Mouse (Mus musculus): ENCODE data around the gene Itsn1. TPM values are rescaled to one million over a fixed set of nuclear protein-coding genes. Genes with fewer than 3 reads are reported as not detected.
A peak's percentile ranks its signal among the peaks of the same experiment; 100 is the strongest.

Gene Itsn1
- polyA plus RNA-seq, 2 experiments = 31.4 to 46.8 TPM

- Histone ChIP-seq H3K9me3 (ENCODE audit: control insufficient read depth, low read length) (no peaks in the 10 kb centered on the region), H3K27me3 (ENCODE audit: control insufficient read depth, insufficient read depth, low read length) (no peaks in the 10 kb centered on the region), H3K36me3 (replicated peaks; ENCODE audit: control insufficient read depth, insufficient read depth, low read depth) (no peaks in the 10 kb centered on the region; the same call in 1 of the 2 replicates), H3K4me1 (replicated peaks; ENCODE audit: control insufficient read depth in 2 of 2, insufficient read depth in 2 of 2, low read length in 1 of 2) (peaks cover 0 to 1% of the 10 kb centered on the region in 2 experiments; a peak in 1 of 4 replicates), H3K4me2 (ENCODE audit: low read depth) (no peak overlapping the region), H3K9ac (replicated peaks) (no peak overlapping the region), H3K27ac (no peak overlapping the region), H3K4me3 (ENCODE audit: insufficient read depth in 1 of 2, low read depth in 2 of 2, low read length in 2 of 2) (no peak overlapping the region)
- DNase-seq (ENCODE audit: low read depth in 3 of 3, low spot score in 3 of 3) (no peak), ATAC-seq (ENCODE audit: insufficient read depth) (no peak)
- 55% methylated on average over 4 of the region's 4 CpGs for WGBS (ENCODE audit: insufficient replicate concordance)
- TF ChIP-seq EP300 (IDR thresholded peaks at IDR 0.05; ENCODE audit: low read depth) (no peak), CTCF (IDR thresholded peaks at IDR 0.05; ENCODE audit: low read depth) (no peak)
Observed at GRCm38 (mm10) chr16:91875567-91876344, 146.7 kb downstream of the Itsn1 start.

GRCm38 (mm10) chr16:91876457-91876856 is 147.4 kb downstream of the Itsn1 start:
- no peaks in the 10 kb centered on the region; the same call in 1 of the 2 replicates for H3K36me3 ChIP-seq (replicated peaks; ENCODE audit: control insufficient read depth, insufficient read depth, low read depth)
- TF ChIP-seq EP300 (IDR thresholded peaks at IDR 0.05; ENCODE audit: low read depth) (no peak), CTCF (IDR thresholded peaks at IDR 0.05; ENCODE audit: low read depth) (no peak)
- no peak overlapping the region for H3K4me2 ChIP-seq (ENCODE audit: low read depth)
- H3K27me3 ChIP-seq (ENCODE audit: control insufficient read depth, insufficient read depth, low read length) = no peaks in the 10 kb centered on the region
- H3K4me1 ChIP-seq (replicated peaks; ENCODE audit: control insufficient read depth in 2 of 2, insufficient read depth in 2 of 2, low read length in 1 of 2) = peaks cover 0 to 8% of the 10 kb centered on the region in 2 experiments; a peak in 3 of 4 replicates
- H3K9ac ChIP-seq (replicated peaks) = no peak overlapping the region
- 79% methylated on average over 4 of the region's 4 CpGs for WGBS (ENCODE audit: insufficient replicate concordance)
- no peak overlapping the region for H3K27ac ChIP-seq
- H3K4me3 ChIP-seq (ENCODE audit: insufficient read depth in 1 of 2, low read depth in 2 of 2, low read length in 2 of 2) = no peak overlapping the region
- no peak for DNase-seq (ENCODE audit: low read depth in 3 of 3, low spot score in 3 of 3)
- H3K9me3 ChIP-seq (ENCODE audit: control insufficient read depth, low read length) = no peaks in the 10 kb centered on the region
- no peak for ATAC-seq (ENCODE audit: insufficient read depth)

- 51% methylated on average over 2 of the region's 2 CpGs for WGBS (ENCODE audit: insufficient replicate concordance)
- Histone ChIP-seq H3K36me3 (replicated peaks; ENCODE audit: control insufficient read depth, insufficient read depth, low read depth) (no peaks in the 10 kb centered on the region), H3K27ac (no peak overlapping the region), H3K9ac (replicated peaks) (no peak overlapping the region), H3K27me3 (ENCODE audit: control insufficient read depth, insufficient read depth, low read length) (no peaks in the 10 kb centered on the region), H3K4me3 (ENCODE audit: insufficient read depth in 1 of 2, low read depth in 2 of 2, low read length in 2 of 2) (no peak overlapping the region), H3K4me2 (ENCODE audit: low read depth) (no peak overlapping the region), H3K9me3 (ENCODE audit: control insufficient read depth, low read length) (no peaks in the 10 kb centered on the region), H3K4me1 (replicated peaks; ENCODE audit: control insufficient read depth in 2 of 2, insufficient read depth in 2 of 2, low read length in 1 of 2) (peaks cover 0 to 12% of the 10 kb centered on the region in 2 experiments; a peak in 3 of 4 replicates)
- no peak for DNase-seq (ENCODE audit: low read depth in 3 of 3, low spot score in 3 of 3)
- no peak for TF ChIP-seq CTCF (IDR thresholded peaks at IDR 0.05; ENCODE audit: low read depth)
- no peak for TF ChIP-seq EP300 (IDR thresholded peaks at IDR 0.05; ENCODE audit: low read depth)
- ATAC-seq (ENCODE audit: insufficient read depth) = no peak
Observed at GRCm38 (mm10) chr16:91879101-91879500, 150.0 kb downstream of the Itsn1 start.

GRCm38 (mm10) chr16:91880869-91881767 is 152.0 kb downstream of the Itsn1 start:
- no peak overlapping the region for H3K4me2 ChIP-seq (ENCODE audit: low read depth)

More at GRCm38 (mm10) chr16:91880869-91881767, 152.0 kb downstream of the Itsn1 start:
- DNase-seq (ENCODE audit: low read depth in 3 of 3, low spot score in 3 of 3) = no peak
- Histone ChIP-seq H3K4me3 (ENCODE audit: insufficient read depth in 1 of 2, low read depth in 2 of 2, low read length in 2 of 2) (no peak overlapping the region), H3K36me3 (replicated peaks; ENCODE audit: control insufficient read depth, insufficient read depth, low read depth) (no peaks in the 10 kb centered on the region), H3K4me1 (replicated peaks; ENCODE audit: control insufficient read depth in 2 of 2, insufficient read depth in 2 of 2, low read length in 1 of 2) (peaks cover 0 to 16% of the 10 kb centered on the region in 2 experiments; a peak in 3 of 4 replicates), H3K27ac (no peak overlapping the region), H3K9me3 (ENCODE audit: control insufficient read depth, low read length) (no peaks in the 10 kb centered on the region), H3K9ac (replicated peaks) (no peak overlapping the region), H3K27me3 (ENCODE audit: control insufficient read depth, insufficient read depth, low read length) (no peaks in the 10 kb centered on the region)
- 61% methylated on average over 11 of the region's 11 CpGs for WGBS (ENCODE audit: insufficient replicate concordance)
- TF ChIP-seq CTCF (IDR thresholded peaks at IDR 0.05; ENCODE audit: low read depth) = no peak
- 0 out of 2 replicates have a peak, but pooled peaks have one; percentile 6 for TF ChIP-seq EP300 (IDR thresholded peaks at IDR 0.05; ENCODE audit: low read depth)
- ATAC-seq (ENCODE audit: insufficient read depth) = peak; percentile 43; the same call in 1 of the 2 replicates

Data from liver, embryonic 14.5 days (tissue).